Mouse (Mus musculus) heart, embryonic 11.5 days (tissue): Measurements from ENCODE around the gene Cdon. TPM values are rescaled to one million over a fixed set of nuclear protein-coding genes. Genes with fewer than 3 reads are reported as not detected.

ENCODE experiments used
- ATAC-seq: fragments of 200-750 bp; cut with Nextera tagmentation; replicated peaks from 2 replicates; pipeline ENCODE4 v1.8.0; 2017; ENCODE audit warnings: moderate library complexity; ENCODE audit not compliant: insufficient number of reproducible peaks, low FRiP score, low TSS enrichment
- H3K27ac ChIP-seq: fragments of 300-500 bp; sonication (generic); 2 replicates; pipeline ENCODE4 v1.5.1; 2014; ENCODE audit warnings: mild to moderate bottlenecking, low read depth, low read length
- H3K27me3 ChIP-seq: fragments of 300-500 bp; sonication (generic); 2 replicates; pipeline ENCODE4 v1.6.1; 2014; ENCODE audit warnings: mild to moderate bottlenecking, low read length, mixed read lengths; ENCODE audit not compliant: control insufficient read depth, insufficient read depth
- H3K36me3 ChIP-seq: fragments of 300-500 bp; sonication (generic); 2 replicates; pipeline ENCODE4 v1.6.1; 2014; ENCODE audit warnings: mild to moderate bottlenecking, low read length, moderate library complexity, mixed read lengths; ENCODE audit not compliant: control insufficient read depth, insufficient read depth
- H3K4me1 ChIP-seq: fragments of 300-500 bp; sonication (generic); 2 replicates; pipeline ENCODE4 v1.6.1; 2014; ENCODE audit warnings: low read length; ENCODE audit not compliant: control insufficient read depth, insufficient read depth
- H3K4me2 ChIP-seq: fragments of 300-500 bp; sonication (generic); 2 replicates; pipeline ENCODE4 v1.6.1; 2014; ENCODE audit warnings: mild to moderate bottlenecking, moderate library complexity
- H3K4me3 ChIP-seq: fragments of 300-500 bp; sonication (generic); 2 replicates; pipeline ENCODE4 v1.5.1; 2014; ENCODE audit warnings: low read depth, low read length
- H3K9ac ChIP-seq: fragments of 300-500 bp; sonication (generic); 2 replicates; pipeline ENCODE4 v1.6.1; 2014; ENCODE audit warnings: mild to moderate bottlenecking, low read depth, low read length, moderate library complexity
- H3K9me3 ChIP-seq: fragments of 300-500 bp; sonication (generic); replicated peaks from 2 replicates; pipeline ENCODE4 v1.6.1; 2016; ENCODE audit warnings: low read length; ENCODE audit not compliant: control insufficient read depth
- WGBS: fragments of 180-500 bp; shearing (Covaris S2); extraction: QIAGEN DNeasy Blood & Tissue Kit; methylation state at CpG from one replicate; pipeline ENCODE4 v1.1.7; 2014; ENCODE audit not compliant: insufficient replicate concordance; 5-methylcytosine and 5-hydroxymethylcytosine counted together
- polyA plus RNA-seq: library from polyadenylated mRNA; unstranded; fragments of >200 nt; fragmentation: Nextera tagmentation; extraction: Ambion mirVana; gene quantifications from 2 replicates; pipeline ENCODE4 v1.2.1, GENCODE M21; 2014

The Cdon gene
- polyA plus RNA-seq, 1 experiment from 2014 or later: 6.1 TPM

- 0 out of 2 replicates have a peak, but pooled peaks cover 3% of the 10 kb centered on the region for H3K4me1 ChIP-seq
- H3K27ac ChIP-seq: no peak overlapping the region
- no peaks in the 10 kb centered on the region for H3K9me3 ChIP-seq
- no peak for ATAC-seq
- H3K36me3 ChIP-seq: no peaks in the 10 kb centered on the region
- WGBS: 88% methylated on average over 2 of the region's 2 CpGs
- H3K4me3 ChIP-seq: no peak overlapping the region
- no peaks in the 10 kb centered on the region for H3K27me3 ChIP-seq
- H3K9ac ChIP-seq: no peak overlapping the region
- no peak overlapping the region for H3K4me2 ChIP-seq
Measured at GRCm38 (mm10) chr9:35544666-35545065, 123.7 kb downstream of the Cdon start.

- H3K27ac ChIP-seq: no peak overlapping the region
- H3K36me3 ChIP-seq: no peaks in the 10 kb centered on the region
- 67% methylated on average over 12 of the region's 12 CpGs for WGBS
- H3K9ac ChIP-seq: no peak overlapping the region
- 0 out of 2 replicates have a peak, but pooled peaks cover 3% of the 10 kb centered on the region for H3K4me1 ChIP-seq
- no peak for ATAC-seq
- no peaks in the 10 kb centered on the region for H3K9me3 ChIP-seq
- no peak overlapping the region for H3K4me2 ChIP-seq
- H3K4me3 ChIP-seq: no peak overlapping the region
- H3K27me3 ChIP-seq: no peaks in the 10 kb centered on the region
Measured at GRCm38 (mm10) chr9:35545704-35546103, 124.8 kb downstream of the Cdon start.

- no peak overlapping the region for H3K9ac ChIP-seq
- WGBS: 69% methylated on average over 9 of the region's 9 CpGs
- H3K4me1 ChIP-seq: 0 out of 2 replicates have a peak, but pooled peaks cover 3% of the 10 kb centered on the region
- no peak overlapping the region for H3K27ac ChIP-seq
- no peaks in the 10 kb centered on the region for H3K36me3 ChIP-seq
- no peaks in the 10 kb centered on the region for H3K9me3 ChIP-seq
- no peak overlapping the region for H3K4me2 ChIP-seq
- H3K4me3 ChIP-seq: no peak overlapping the region
- no peaks in the 10 kb centered on the region for H3K27me3 ChIP-seq
- ATAC-seq: no peak
Measured at GRCm38 (mm10) chr9:35546745-35547144, 125.8 kb downstream of the Cdon start.

- Histone ChIP-seq H3K9ac (no peak overlapping the region), H3K9me3 (no peaks in the 10 kb centered on the region), H3K27me3 (no peaks in the 10 kb centered on the region), H3K36me3 (no peaks in the 10 kb centered on the region), H3K27ac (no peak overlapping the region), H3K4me3 (no peak overlapping the region), H3K4me2 (no peak overlapping the region), H3K4me1 (0 out of 2 replicates have a peak, but pooled peaks cover 3% of the 10 kb centered on the region)
- no peak for ATAC-seq
- WGBS: 78% methylated on average over 9 of the region's 9 CpGs
Measured at GRCm38 (mm10) chr9:35548455-35548854, 127.5 kb downstream of the Cdon start.

GRCm38 (mm10) chr9:35556494-35557102 lies 135.7 kb downstream of the Cdon start:
- Histone ChIP-seq H3K9ac (no peak overlapping the region), H3K27me3 (peaks cover 7% of the 10 kb centered on the region; the same call in 1 of the 2 replicates), H3K36me3 (peaks cover 4% of the 10 kb centered on the region), H3K4me1 (peaks cover 7% of the 10 kb centered on the region; the same call in 1 of the 2 replicates), H3K27ac (no peak overlapping the region), H3K4me3 (no peak overlapping the region), H3K4me2 (no peak overlapping the region), H3K9me3 (no peaks in the 10 kb centered on the region)
- WGBS: 46% methylated on average over 12 of the region's 12 CpGs
- ATAC-seq: no peak

Other genes starting within 250 kb of the Cdon start
- gene Dcps, start 245.1 kb upstream of the Cdon start, polyA plus RNA-seq: 68.0 and 69.3 TPM in 2 replicates
- 95.7 and 107 TPM in 2 replicates for gene Srpr, start 221.0 kb upstream of the Cdon start, polyA plus RNA-seq
- gene Tirap, start 220.8 kb upstream of the Cdon start, polyA plus RNA-seq: 9.4 and 11.7 TPM in 2 replicates
- gene Foxred1, start 210.1 kb upstream of the Cdon start, polyA plus RNA-seq: 44.9 and 49.6 TPM in 2 replicates
- gene Fam118b, start 153.3 kb upstream of the Cdon start, polyA plus RNA-seq: 27.3 and 30.3 TPM in 2 replicates
- gene Rpusd4, start 153.3 kb upstream of the Cdon start, polyA plus RNA-seq: 25.0 and 28.3 TPM in 2 replicates
- gene Gm1113, start 97.1 kb downstream of the Cdon start, polyA plus RNA-seq: not detected in 2 replicates
- 2.5 TPM in 2 replicates for gene Ddx25, start 137.4 kb downstream of the Cdon start, polyA plus RNA-seq
- gene Pus3, start 137.5 kb downstream of the Cdon start, polyA plus RNA-seq: 16.8 and 17.6 TPM in 2 replicates
- 0.46 and 0.73 TPM in 2 replicates for gene Pate2, start 149.2 kb downstream of the Cdon start, polyA plus RNA-seq
- gene Hyls1, start 149.3 kb downstream of the Cdon start, polyA plus RNA-seq: 15.4 and 16.0 TPM in 2 replicates
- gene Pate4, start 190.8 kb downstream of the Cdon start, polyA plus RNA-seq: not detected in 2 replicates
- not detected in 2 replicates for gene Pate3, start 227.1 kb downstream of the Cdon start, polyA plus RNA-seq